Mouse (Mus musculus) embryo, embryonic 11 days (tissue): Measurements from ENCODE around the gene Dnali1.

Source experiments
- DNase-seq: peaks from one replicate; pipeline ENCODE4 v3.0.0-alpha.2; 2015

Dnali1 gene

GRCm38 (mm10) chr4:125029891-125030614, 35.5 kb downstream of the Dnali1 start:
- peak; percentile 100 for DNase-seq

DNA sequence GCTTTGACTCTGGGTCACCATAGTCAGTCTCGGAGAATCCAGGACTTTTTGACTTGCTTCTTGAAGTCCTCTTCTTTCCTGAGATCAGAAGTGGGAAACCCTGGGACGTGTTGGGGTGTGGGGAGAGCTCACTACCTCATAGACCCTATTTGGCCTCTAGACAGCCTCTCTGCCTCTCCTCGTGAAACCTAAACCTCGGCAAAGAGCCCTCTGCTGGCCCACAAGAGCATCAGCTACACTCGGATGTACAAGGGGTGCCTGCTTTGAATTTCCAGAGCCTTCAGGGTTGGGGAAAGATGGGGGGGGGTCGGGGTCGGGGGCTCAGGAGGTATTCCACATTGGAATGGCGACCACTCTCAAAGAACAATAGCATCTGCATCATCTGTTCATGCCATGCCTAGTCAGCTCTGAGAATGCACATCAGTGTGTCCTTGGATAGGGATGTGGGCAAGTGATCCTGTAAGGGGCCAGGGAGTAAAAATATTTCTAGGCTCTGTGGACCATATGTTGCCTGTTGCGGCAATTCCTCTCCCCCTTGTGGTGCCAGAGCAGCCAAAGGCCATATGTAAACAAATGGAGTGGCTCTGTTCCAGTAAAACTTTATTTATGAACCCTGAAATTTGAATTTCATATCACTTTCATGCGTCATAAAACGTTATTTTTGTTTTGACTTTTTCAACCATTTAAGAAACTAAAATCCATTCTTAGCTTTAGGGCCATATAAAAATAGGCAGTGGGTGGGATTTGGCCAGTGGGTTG, 44.5 kb downstream of the Dnali1 start:
- DNase-seq, result peak; percentile 55

- DNase-seq, result no peak
Observed at GRCm38 (mm10) chr4:125017431-125017830, 48.1 kb downstream of the Dnali1 start.

DNA sequence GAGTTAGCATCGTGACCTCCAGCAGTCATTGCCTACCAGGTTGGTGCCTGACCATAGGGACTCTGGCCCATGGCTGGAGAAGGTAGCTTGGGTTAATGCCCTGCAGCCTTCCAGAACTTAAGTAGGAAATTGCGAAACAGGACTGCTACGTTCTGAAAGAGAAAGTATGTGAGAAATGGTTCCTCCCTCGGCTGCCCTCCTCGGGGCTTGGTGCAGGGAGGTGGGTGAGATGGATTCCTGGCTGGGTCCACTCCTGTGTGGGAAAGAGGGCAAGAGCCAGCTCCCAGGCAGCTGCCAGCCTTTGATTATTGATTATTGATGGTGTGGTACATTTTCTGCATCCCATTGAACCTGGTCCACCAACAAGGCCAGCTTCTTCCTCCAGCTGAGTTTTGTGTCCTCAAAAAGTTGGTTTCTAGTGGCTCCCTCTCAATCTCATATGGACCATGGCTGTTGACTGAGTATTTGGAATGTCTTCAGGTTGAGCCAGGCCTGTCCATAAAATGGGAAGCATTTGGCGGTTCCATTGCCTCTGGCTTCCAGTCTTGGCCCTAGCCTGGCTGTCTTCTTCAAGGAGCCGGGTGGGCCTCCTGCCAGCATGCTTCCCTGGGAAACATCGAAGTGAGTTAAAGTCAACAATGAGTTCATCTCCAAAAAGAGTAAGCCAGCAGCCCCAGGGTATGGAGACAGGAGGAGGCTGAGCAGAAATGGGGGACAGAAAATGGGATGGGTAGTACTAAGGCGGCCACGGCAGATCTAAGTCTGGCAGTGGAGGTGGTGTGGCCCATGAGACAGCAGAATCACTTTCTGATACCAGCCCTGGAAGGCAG, 49.5 kb downstream of the Dnali1 start, which contains the start of gene Gnl2:
Gene Gnl2, plus strand, starts transcription at position 780 of the 830 bp plus-strand sequence.
- DNase-seq, result no peak

GRCm38 (mm10) chr4:125008712-125009111, 56.8 kb downstream of the Dnali1 start:
- DNase-seq, result no peak

- DNase-seq, result no peak
Observed at GRCm38 (mm10) chr4:125008220-125008619, 57.3 kb downstream of the Dnali1 start.

DNA sequence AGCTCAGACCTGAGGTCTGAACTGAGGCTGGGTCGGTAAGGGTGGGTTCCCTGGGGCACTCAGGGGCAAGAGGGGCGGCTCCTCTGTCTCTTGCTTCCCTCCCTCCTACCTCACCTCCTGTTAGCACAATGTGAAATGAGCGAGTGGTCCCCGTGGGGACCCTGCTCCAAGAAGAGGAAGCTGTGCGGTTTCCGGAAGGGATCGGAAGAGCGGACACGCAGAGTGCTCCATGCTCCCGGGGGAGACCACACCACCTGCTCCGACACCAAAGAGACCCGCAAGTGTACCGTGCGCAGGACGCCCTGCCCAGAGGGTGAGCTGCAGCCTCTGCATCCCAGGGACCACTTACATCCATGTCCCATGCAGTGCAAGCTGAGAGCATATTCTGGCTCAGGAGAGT, 58.0 kb downstream of the Dnali1 start:
- peak; percentile 12 for DNase-seq
